Mouse (Mus musculus) olfactory bulb, adult 2 months (tissue): ENCODE measurements at regions not wholly inside any gene's neighbourhood (a gene's known extent, or its start where the extent isn't known, plus 50 kb on each side); places are given as distances from the start of the nearest gene placed in this dataset.
"Not testable (repeated sequence)": the region's sequence is repeated elsewhere in the genome, so short reads cannot be mapped to it uniquely, and the experiment has no call there.

Experiments
- CTCF ChIP-seq: fragments of 200-500 bp; IDR thresholded peaks from 2 replicates; pipeline ENCODE4 v1.5.1; 2012; ENCODE audit warnings: low read depth, mild to moderate bottlenecking, low read length, moderate library complexity; ENCODE audit not compliant: insufficient read depth
- POLR2A ChIP-seq: fragments of 200-500 bp; IDR thresholded peaks from 2 replicates; pipeline ENCODE4 v1.6.1; 2012; ENCODE audit warnings: mild to moderate bottlenecking, low read depth, low read length, moderate library complexity; ENCODE audit not compliant: insufficient read depth

GRCm38 (mm10) chr1:18057003-18057402 is 88.7 kb downstream of the Crisp4 start:
- not testable (repeated sequence) for TF ChIP-seq CTCF, POLR2A
